Mouse (Mus musculus) ES-E14 (cell line): ENCODE data around the gene Fhad1. TPM values are rescaled to one million over a fixed set of nuclear protein-coding genes. Genes with fewer than 3 reads are reported as not detected.

Source experiments
- DNase-seq: peaks from one replicate; pipeline ENCODE4 v3.0.0-alpha.2; 2013; ENCODE audit warnings: low read depth, low spot score
- H3K27ac ChIP-seq: 2 replicates; pipeline ENCODE4 v1.5.1; 2012; ENCODE audit warnings: low read depth, mild to moderate bottlenecking, low read length, moderate library complexity, mixed read lengths; ENCODE audit not compliant: poor library complexity, insufficient read depth, severe bottlenecking
- H3K36me3 ChIP-seq: 2 replicates; pipeline ENCODE4 v1.6.1; 2012; ENCODE audit warnings: mild to moderate bottlenecking, low read length, moderate library complexity, mixed read lengths; ENCODE audit not compliant: control insufficient read depth, poor library complexity, insufficient read depth, severe bottlenecking
- H3K4me1 ChIP-seq, 2 experiments: fragments of 150-350 bp in 1 of 2; sonication (generic) in 1 of 2; 2 replicates each; pipeline ENCODE4 v1.6.1; 2012; ENCODE audit warnings: low read length in 2 of 2, mild to moderate bottlenecking in 1 of 2, mixed read lengths in 1 of 2; ENCODE audit not compliant: control insufficient read depth in 2 of 2, insufficient read depth in 2 of 2, poor library complexity in 1 of 2
- H3K4me3 ChIP-seq, 2 experiments: fragments of 150-350 bp in 1 of 2; sonication (generic) in 1 of 2; 2 replicates each; pipeline ENCODE4 v1.5.1; 2012; ENCODE audit warnings: low read length in 2 of 2, low read depth in 1 of 2, mild to moderate bottlenecking in 1 of 2, mixed read lengths in 1 of 2; ENCODE audit not compliant: insufficient read depth in 1 of 2, poor library complexity in 1 of 2, severe bottlenecking in 1 of 2
- H3K9ac ChIP-seq: 2 replicates; pipeline ENCODE4 v1.6.1; 2012; ENCODE audit warnings: low read depth, mild to moderate bottlenecking, low read length, mixed read lengths; ENCODE audit not compliant: poor library complexity, insufficient read depth, severe bottlenecking
- H3K9me3 ChIP-seq: fragments of 150-350 bp; sonication (generic); 2 replicates; pipeline ENCODE4 v1.6.1; 2012; ENCODE audit warnings: low read depth, mild to moderate bottlenecking, low read length; ENCODE audit not compliant: control insufficient read depth, insufficient read depth
- CHD2 ChIP-seq: IDR thresholded peaks from 2 replicates; pipeline ENCODE4 v1.6.1; 2014; ENCODE audit warnings: mild to moderate bottlenecking, low read depth, low read length, inconsistent platforms
- HCFC1 ChIP-seq: IDR thresholded peaks from 2 replicates; pipeline ENCODE4 v1.6.1; 2012; ENCODE audit warnings: low read length, inconsistent platforms, borderline replicate concordance; ENCODE audit not compliant: insufficient read depth
- MAFK ChIP-seq: IDR thresholded peaks from 2 replicates; pipeline ENCODE4 v1.6.1; 2014; ENCODE audit warnings: mild to moderate bottlenecking, low read depth, low read length, inconsistent platforms; ENCODE audit not compliant: insufficient read depth
- ZC3H11A ChIP-seq: IDR thresholded peaks from 2 replicates; pipeline ENCODE4 v1.6.1; 2012; ENCODE audit warnings: low read depth, mild to moderate bottlenecking, inconsistent platforms, low read length, borderline replicate concordance
- ZNF384 ChIP-seq: IDR thresholded peaks from 2 replicates; pipeline ENCODE4 v1.6.1; 2012; ENCODE audit warnings: low read depth, low read length, inconsistent platforms
- in situ Hi-C, 2 experiments: fragments of 600-800 bp; cut with MboI; formaldehyde crosslinking; loops; one replicate each; pipeline ENCODE4 v1.15.1; 2025; ENCODE audit warnings: low sequenced_read_pairs in 2 of 2, inconsistent platforms in 1 of 2; ENCODE audit not compliant: unreplicated experiment in 2 of 2
- total RNA-seq: library from RNA; depleted of rRNA; stranded (reverse); fragments of 300-350 nt; gene quantifications from 2 replicates; pipeline ENCODE4 v1.2.3, GENCODE M21; 2012

The Fhad1 gene
- total RNA-seq, 1 experiment = 0.49 TPM

GRCm38 (mm10) chr4:141867498-141867897 is 147.4 kb downstream of the Fhad1 start:
- in situ Hi-C loops = no loop called here
- no peak for TF ChIP-seq MAFK
- TF ChIP-seq HCFC1 = no peak
- TF ChIP-seq CHD2 = no peak
- no peak for TF ChIP-seq ZNF384
- TF ChIP-seq ZC3H11A = no peak
- no peak for DNase-seq
- Histone ChIP-seq H3K27ac (no peak overlapping the region), H3K36me3 (no peaks in the 10 kb centered on the region; the same call in 1 of the 2 replicates), H3K9ac (no peak overlapping the region), H3K4me1 (peaks cover 2 to 13% of the 10 kb centered on the region in 2 experiments; a peak in 1 of 4 replicates), H3K9me3 (no peaks in the 10 kb centered on the region), H3K4me3 (no peak overlapping the region)

GRCm38 (mm10) chr4:141866933-141867490 is 147.9 kb downstream of the Fhad1 start:
- DNase-seq = no peak
- in situ Hi-C loops = no loop called here
- H3K4me1 ChIP-seq = peaks cover 2 to 11% of the 10 kb centered on the region in 2 experiments; a peak in 1 of 4 replicates
- TF ChIP-seq ZNF384 = peak; percentile 88
- TF ChIP-seq HCFC1 = no peak
- H3K4me3 ChIP-seq = no peak overlapping the region
- H3K9ac ChIP-seq = no peak overlapping the region
- no peak overlapping the region for H3K27ac ChIP-seq
- H3K36me3 ChIP-seq = no peaks in the 10 kb centered on the region; the same call in 1 of the 2 replicates
- no peaks in the 10 kb centered on the region for H3K9me3 ChIP-seq

DNA sequence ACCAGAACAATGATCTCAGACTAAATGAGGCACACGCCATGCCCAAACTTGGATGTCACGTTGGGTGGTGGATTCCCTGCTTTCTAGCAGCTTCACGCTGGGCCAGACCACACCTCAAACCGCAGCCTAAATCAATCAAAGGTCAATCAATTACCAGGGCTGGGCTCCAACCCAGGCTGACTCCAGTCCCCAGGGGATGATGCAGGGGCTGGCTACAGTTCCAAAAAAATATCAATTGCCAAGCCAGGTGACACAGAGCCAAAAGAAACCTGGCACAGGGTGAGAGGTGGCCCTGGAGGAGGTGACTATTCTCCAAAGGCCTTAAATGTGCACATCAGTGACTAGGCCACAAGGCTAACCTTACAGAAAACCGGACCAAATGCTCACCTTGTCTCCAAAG is 149.3 kb downstream of the Fhad1 start:
- in situ Hi-C loops = no loop called here
- no peak for DNase-seq
- Histone ChIP-seq H3K4me1 (peaks cover 2 to 11% of the 10 kb centered on the region in 2 experiments; a peak in 1 of 4 replicates), H3K4me3 (no peak overlapping the region), H3K9me3 (no peaks in the 10 kb centered on the region), H3K36me3 (no peaks in the 10 kb centered on the region; the same call in 1 of the 2 replicates), H3K27ac (no peak overlapping the region), H3K9ac (no peak overlapping the region)
- TF ChIP-seq HCFC1 (no peak), ZC3H11A (no peak), ZNF384 (no peak), MAFK (no peak), CHD2 (no peak)

DNA sequence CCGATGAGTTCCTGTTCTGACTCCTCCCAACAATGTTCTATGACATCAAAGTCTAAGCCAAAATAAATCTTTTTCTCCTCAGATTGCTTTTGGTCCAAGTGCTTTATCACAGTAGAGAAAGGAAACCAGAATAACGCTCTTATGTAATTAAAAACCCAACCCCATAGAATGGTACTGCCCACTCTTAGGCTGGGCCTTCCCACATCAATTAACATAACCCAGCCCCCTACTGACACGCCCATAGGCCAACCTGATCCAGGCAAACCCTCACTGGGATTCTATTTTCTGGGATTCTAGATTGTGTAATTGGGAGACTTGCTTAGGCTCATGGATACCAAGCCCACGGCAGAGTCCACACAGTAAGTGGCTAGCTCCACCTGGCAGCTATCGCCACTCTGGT is 149.9 kb downstream of the Fhad1 start:
- H3K4me1 ChIP-seq = peaks cover 2 to 11% of the 10 kb centered on the region in 2 experiments; a peak in 1 of 4 replicates

More for the DNA sequence above, 149.9 kb downstream of the Fhad1 start:
- no peak for DNase-seq
- in situ Hi-C loops = no loop called here
- Histone ChIP-seq H3K27ac (no peak overlapping the region), H3K9ac (no peak overlapping the region), H3K4me3 (no peak overlapping the region), H3K36me3 (no peaks in the 10 kb centered on the region; the same call in 1 of the 2 replicates), H3K9me3 (no peaks in the 10 kb centered on the region)
- TF ChIP-seq MAFK (no peak), ZNF384 (no peak), CHD2 (no peak), ZC3H11A (no peak)
